Mouse (Mus musculus) kidney, adult 2 months (tissue): ENCODE measurements at regions not wholly inside any gene's neighbourhood (a gene's known extent, or its start where the extent isn't known, plus 50 kb on each side); places are given as distances from the start of the nearest gene placed in this dataset.
A peak's percentile ranks its signal among the peaks of the same experiment; 100 is the strongest.

Experiments
- DNase-seq: peaks from one replicate; pipeline ENCODE4 v3.0.0; 2021
- H3K27ac ChIP-seq: fragments of 200-500 bp; 2 replicates; pipeline ENCODE4 v1.5.1; 2012; ENCODE audit warnings: low read depth, low read length, control low read depth, inconsistent platforms; ENCODE audit not compliant: insufficient read depth
- H3K27me3 ChIP-seq: fragments of 200-500 bp; replicated peaks from 2 replicates; pipeline ENCODE4 v1.6.1; 2012; ENCODE audit warnings: mild to moderate bottlenecking, moderate library complexity, low read length, inconsistent platforms; ENCODE audit not compliant: control insufficient read depth, insufficient read depth
- H3K36me3 ChIP-seq: fragments of 200-500 bp; 2 replicates; pipeline ENCODE4 v1.6.1; 2012; ENCODE audit warnings: mild to moderate bottlenecking, moderate library complexity, low read length, inconsistent platforms; ENCODE audit not compliant: control insufficient read depth, insufficient read depth
- H3K4me1 ChIP-seq: fragments of 200-500 bp; 2 replicates; pipeline ENCODE4 v1.6.1; 2011; ENCODE audit warnings: low read length; ENCODE audit not compliant: control insufficient read depth, insufficient read depth
- H3K4me3 ChIP-seq: fragments of 200-500 bp; 2 replicates; pipeline ENCODE4 v1.5.1; 2011; ENCODE audit warnings: mild to moderate bottlenecking, low read depth, low read length, control low read depth; ENCODE audit not compliant: insufficient read depth
- CTCF ChIP-seq: fragments of 200-500 bp; conservative IDR thresholded peaks from 2 replicates; pipeline ENCODE4 v1.5.1; 2011; ENCODE audit warnings: low read depth, mild to moderate bottlenecking, control low read depth, low read length, moderate library complexity, mixed read lengths; ENCODE audit not compliant: insufficient read depth, insufficient read length
- POLR2A ChIP-seq: fragments of 200-500 bp; IDR thresholded peaks from one replicate; pipeline ENCODE4 v1.6.1; 2011; ENCODE audit warnings: low read depth, low read length, control low read depth
- WGBS: fragments of 180-500 bp; shearing (Covaris S2); methylation state at CpG from one replicate; pipeline ENCODE4 v1.1.7; 2018; 5-methylcytosine and 5-hydroxymethylcytosine counted together

DNA sequence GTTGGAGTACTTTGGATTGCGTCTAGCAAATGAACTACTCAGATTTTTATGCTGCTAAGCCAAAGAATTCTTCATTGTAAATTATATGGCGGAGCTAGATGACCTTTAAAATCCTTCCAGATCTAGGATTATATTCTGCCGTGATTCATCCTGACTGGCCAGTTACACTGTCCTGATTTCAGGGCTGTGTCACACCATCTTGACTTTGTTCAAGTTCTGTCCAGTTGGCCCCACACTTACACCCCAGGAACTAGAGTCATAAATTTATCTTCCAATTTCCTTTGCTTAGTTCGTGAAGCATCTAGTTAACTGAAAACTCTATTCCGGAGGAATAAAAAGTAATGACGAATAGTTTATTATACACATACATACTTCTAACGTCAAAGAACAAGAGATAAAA, 158.5 kb upstream of the Tcf21 start:
- no peaks in the 10 kb centered on the region for H3K27me3 ChIP-seq
- H3K4me3 ChIP-seq: no peak overlapping the region
- WGBS: 77% methylated on average over 7 of the region's 7 CpGs
- no peaks in the 10 kb centered on the region for H3K36me3 ChIP-seq
- H3K4me1 ChIP-seq: no peaks in the 10 kb centered on the region
- no peak overlapping the region for H3K27ac ChIP-seq
- peak; percentile 42 for DNase-seq
- no peak for TF ChIP-seq POLR2A
- no peak for TF ChIP-seq CTCF

DNA sequence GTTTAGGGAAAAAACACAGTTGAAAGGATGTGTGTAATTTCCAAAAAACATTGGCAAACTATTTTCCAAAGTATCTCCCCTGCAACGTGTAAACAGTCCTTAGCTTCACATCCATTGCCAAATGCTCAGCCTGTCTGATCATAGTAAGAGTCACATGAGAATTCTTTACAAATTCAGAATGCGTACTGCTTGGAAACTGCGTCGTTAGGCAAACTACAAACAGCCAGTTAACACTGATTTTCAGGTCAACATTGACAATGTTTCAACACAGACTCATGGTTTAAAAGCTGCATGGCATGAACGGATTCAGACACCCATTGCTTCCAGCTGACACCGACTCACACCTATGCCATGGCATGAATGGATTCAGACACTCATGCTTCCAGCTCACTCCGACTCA, 137.0 kb upstream of the Tcf21 start:
- H3K27ac ChIP-seq: no peak overlapping the region
- no peaks in the 10 kb centered on the region for H3K36me3 ChIP-seq
- H3K27me3 ChIP-seq: no peaks in the 10 kb centered on the region
- H3K4me1 ChIP-seq: no peaks in the 10 kb centered on the region
- no peak overlapping the region for H3K4me3 ChIP-seq
- 83% methylated on average over 7 of the region's 7 CpGs for WGBS
- TF ChIP-seq POLR2A (no peak), CTCF (no peak)
- no peak for DNase-seq

DNA sequence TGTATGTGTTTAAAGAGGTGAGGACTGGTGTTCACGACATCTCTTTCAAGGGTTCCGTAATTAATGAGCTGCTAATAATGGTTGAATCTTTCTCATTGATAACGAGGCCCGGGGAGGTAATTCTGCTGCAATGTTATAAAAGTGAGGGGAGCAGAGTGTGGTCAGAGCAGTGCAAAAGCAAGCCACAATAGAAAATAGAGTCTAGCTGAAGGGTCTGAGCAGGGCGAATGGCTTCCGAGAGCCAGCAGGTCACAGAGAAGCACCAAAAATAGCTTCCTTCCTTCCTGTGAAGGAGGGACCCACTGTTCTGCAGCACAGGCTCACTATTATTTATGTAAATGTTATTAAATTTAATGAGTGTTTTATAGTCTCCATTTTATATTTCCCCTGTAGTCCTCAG, 133.3 kb upstream of the Tcf21 start:
- no peak overlapping the region for H3K4me3 ChIP-seq
- no peaks in the 10 kb centered on the region for H3K36me3 ChIP-seq
- WGBS: 59% methylated on average over 6 of the region's 6 CpGs
- no peak overlapping the region for H3K27ac ChIP-seq
- no peak for DNase-seq
- TF ChIP-seq CTCF: no peak
- no peak for TF ChIP-seq POLR2A
- H3K4me1 ChIP-seq: no peaks in the 10 kb centered on the region
- no peaks in the 10 kb centered on the region for H3K27me3 ChIP-seq

DNA sequence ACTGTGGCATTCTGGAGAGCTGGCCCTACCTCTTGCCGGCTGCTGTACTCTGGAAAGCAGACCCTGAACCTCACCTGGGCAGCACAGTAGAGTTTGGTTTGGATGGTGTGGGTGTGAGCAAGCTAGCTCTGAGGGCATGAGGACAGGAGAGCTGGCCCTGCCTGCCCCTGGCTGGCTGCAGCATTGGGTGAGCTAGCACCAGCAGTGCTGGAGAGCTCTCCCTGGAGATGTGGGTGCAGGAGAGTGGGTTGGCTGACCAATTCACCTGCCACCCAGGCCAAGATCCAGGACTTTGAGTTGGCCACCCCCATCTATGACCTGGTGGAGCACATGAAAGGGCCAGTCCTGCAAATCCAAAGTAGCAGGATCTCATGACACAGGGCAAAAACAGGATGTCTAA, 124.3 kb upstream of the Tcf21 start:
- H3K27ac ChIP-seq: no peak overlapping the region
- 87% methylated on average over 1 of the region's 1 CpGs for WGBS

DNA sequence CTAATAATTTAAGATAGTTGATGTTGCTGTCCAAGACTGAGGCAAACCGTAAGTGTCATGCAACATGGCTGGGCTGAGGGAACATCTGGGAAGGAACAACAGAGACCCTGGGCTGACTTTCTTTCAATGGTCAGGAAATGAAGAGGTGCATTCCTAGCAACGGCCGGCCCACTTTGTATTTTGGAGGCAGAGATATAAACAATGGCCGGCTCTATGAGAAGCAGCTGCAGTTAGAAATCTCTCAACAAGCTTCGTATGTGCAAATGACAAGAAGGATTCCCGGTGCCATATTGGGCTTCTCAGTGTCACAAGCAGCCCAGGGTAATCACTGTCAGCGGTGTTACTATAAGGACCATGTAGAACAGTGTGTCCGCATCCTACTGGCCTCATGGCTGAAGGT, 108.0 kb upstream of the Tcf21 start:
- WGBS: 85% methylated on average over 8 of the region's 8 CpGs
- H3K27me3 ChIP-seq: no peaks in the 10 kb centered on the region
- TF ChIP-seq POLR2A: no peak
- no peak for TF ChIP-seq CTCF

More for the DNA sequence above, 124.3 kb upstream of the Tcf21 start:
- Histone ChIP-seq H3K4me1 (no peaks in the 10 kb centered on the region), H3K4me3 (no peak overlapping the region), H3K36me3 (no peaks in the 10 kb centered on the region), H3K27me3 (no peaks in the 10 kb centered on the region)
- TF ChIP-seq CTCF (no peak), POLR2A (no peak)
- DNase-seq: no peak

DNA sequence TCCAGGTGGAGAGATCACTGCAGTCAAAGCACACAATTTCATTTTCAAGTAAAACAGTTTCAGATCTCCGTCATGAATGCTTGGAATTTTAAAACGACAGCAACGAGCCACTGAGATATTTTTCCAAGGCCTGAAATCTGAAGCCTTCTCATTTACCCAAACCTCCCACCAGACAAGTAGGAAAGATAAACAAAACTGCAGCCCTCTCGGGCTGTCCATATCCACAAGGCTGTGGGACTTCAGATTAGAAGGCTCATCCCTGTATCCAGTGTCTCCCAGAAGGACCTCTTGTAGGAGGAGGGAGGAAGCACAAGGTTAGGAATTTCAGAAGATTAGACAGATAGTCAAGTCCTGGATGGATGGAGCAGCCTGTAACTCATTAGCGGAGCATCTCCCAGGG, 106.1 kb upstream of the Tcf21 start:
- Histone ChIP-seq H3K36me3 (no peaks in the 10 kb centered on the region), H3K4me3 (no peak overlapping the region), H3K4me1 (no peaks in the 10 kb centered on the region), H3K27ac (no peak overlapping the region), H3K27me3 (0 out of 2 replicates have a peak, but pooled peaks cover 1% of the 10 kb centered on the region)
- 21% methylated on average over 5 of the region's 5 CpGs for WGBS
- DNase-seq: no peak
- TF ChIP-seq POLR2A: no peak
- no peak for TF ChIP-seq CTCF

More for the DNA sequence above, 108.0 kb upstream of the Tcf21 start:
- Histone ChIP-seq H3K27ac (no peak overlapping the region), H3K36me3 (no peaks in the 10 kb centered on the region), H3K4me1 (no peaks in the 10 kb centered on the region), H3K4me3 (no peak overlapping the region)
- DNase-seq: no peak

DNA sequence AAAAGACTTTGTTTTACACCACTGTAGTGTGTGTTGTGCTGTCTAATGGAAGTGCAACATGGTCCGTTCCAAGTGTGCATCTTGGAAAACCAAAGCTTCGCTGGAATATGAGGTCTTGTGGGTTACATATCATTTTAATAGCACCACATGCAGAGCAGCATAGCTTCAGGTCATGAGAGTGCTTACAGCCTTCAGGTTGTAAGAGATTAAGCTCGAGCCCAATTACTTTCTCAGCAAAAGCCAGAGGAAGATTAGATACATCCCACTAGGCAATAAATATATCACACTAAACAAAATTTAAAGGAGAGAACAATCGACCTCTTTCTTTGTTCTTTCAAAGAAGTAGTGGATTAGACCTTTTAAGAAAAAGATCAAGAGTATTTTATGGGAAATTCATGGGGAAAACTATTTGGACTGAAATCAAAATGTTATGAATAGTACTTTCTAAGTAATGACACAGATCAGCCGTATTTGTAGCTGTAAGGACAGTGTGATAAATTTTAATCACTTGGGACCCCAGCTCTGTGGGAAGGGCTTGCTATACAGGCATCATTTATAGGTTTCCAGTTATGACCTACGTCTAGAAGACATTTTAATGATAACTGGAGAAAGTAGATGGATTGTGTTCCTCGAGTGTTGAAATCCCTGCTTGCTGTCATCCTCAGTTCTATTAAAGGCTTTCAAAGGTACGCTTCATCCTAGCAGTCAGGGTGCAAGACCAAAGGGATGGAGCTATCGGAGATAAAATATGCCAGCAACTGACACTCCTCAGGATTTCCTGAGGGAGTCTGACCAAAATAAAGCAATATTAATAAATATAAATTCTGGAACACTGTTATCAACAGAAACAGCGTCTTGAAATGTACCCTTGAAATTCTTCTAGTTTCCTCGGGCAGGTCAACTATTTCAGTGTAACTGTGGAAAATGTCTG, 101.3 kb upstream of the Tcf21 start:
- DNase-seq: peak; percentile 24
- H3K4me3 ChIP-seq: no peak overlapping the region
- 0 out of 2 replicates have a peak, but pooled peaks cover 1% of the 10 kb centered on the region for H3K27me3 ChIP-seq
- no peaks in the 10 kb centered on the region for H3K36me3 ChIP-seq
- WGBS: 42% methylated on average over 11 of the region's 11 CpGs
- no peak overlapping the region; the same call in 1 of the 2 replicates for H3K27ac ChIP-seq
- no peak for TF ChIP-seq CTCF
- TF ChIP-seq POLR2A: no peak
- no peaks in the 10 kb centered on the region for H3K4me1 ChIP-seq
